Mouse (Mus musculus): ENCODE measurements around the gene Glra1. TPM values are rescaled to one million over a fixed set of nuclear protein-coding genes. Genes with fewer than 3 reads are reported as not detected.

Gene Glra1
- total RNA-seq, 2 experiments from 2014 or later: not detected

DNA sequence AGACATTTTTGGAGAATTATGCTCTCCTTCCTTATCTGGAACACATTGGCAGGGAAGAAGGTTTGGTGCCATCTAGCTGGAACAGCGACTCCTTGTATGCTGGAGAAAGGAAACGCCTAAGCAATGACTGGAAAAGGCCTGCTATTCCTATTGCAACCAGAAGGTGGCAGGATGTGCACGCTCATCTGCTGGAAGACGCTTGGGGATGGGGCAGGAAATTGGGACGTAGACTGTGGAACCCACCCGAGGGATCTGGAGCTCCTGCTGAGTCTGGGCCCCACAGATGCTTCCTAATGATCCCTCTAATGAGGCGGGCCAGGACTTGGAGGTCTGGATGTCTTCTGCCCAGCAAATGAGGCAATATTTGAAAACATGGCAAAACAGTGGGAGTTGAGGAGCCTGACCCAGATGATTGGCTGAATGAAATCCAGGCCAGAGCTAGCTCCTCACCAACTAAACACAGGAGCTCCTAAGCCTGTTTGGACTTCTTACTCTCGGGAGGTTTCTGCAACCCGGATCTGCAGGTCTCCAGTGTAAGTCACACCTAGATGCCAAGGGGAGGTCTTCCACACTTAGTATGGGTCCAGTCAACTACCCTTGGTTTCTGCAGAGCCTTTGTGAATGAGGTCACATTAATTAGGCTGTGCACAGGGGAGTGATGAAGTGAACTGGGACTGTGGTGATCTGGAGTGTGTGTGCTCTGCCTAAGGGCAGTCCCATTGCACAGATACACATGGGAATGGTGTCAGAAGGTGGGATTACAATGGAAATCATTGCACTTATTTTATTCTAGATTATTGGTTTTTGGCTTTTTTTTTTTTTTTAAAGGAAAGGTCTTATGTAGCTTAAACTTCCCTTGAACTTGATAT is 89.0 kb downstream of the Glra1 start:
- intact Hi-C loops (cut with DNase I): loop anchor here (5.0 kb wide), 1 partner anchor 473 kb away; no protein-coding TSS in a partner anchor
- peak in 1 of 2 experiments; percentile 12 for DNase-seq

DNA sequence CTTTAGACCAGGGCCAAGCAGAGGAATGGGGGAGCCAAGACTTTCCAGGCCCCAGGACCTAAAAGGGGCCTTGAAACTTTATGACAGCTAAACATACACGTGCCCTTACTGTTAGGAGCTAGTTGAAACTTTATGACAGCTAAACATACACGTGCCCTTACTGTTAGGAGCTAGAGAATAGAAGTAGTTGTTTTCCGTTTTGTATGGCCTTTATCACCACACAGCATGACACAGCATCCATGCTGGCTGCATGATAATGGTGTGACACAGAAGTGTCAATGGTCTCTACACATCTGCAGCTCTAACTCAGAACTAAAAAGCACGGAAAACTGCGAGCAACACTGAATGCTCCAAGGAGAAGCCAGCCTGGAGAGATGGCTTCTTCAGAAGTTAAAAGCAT is 90.3 kb downstream of the Glra1 start:
- DNase-seq: no peak
- intact Hi-C loops (cut with DNase I): loop anchor here (5.0 kb wide), 1 partner anchor 475 kb away; no protein-coding TSS in a partner anchor

GRCm38 (mm10) chr11:55511374-55511773 is 96.6 kb downstream of the Glra1 start:
- intact Hi-C loops (cut with DNase I): no loop called here
- DNase-seq: no peak

DNA sequence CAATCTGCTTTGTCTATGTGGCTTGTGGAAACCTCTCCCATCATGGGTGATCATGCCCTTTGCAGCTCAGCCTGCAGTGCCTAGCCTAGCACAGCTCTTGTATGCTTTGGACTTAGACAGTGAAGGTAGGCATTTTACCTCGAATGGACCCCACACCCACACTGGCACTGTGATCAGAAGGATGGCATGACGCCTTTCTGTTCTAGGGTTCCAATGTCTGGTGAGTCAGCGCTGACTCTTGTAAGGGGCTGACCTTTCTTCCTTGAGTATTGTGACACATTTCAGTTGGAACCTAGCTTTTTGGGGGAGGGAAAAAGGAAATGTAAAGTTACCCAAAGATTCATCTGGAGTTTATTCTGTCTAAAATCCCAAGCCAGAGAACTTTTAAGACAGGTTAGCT is 102.5 kb downstream of the Glra1 start:
- intact Hi-C loops (cut with DNase I): no loop called here
- DNase-seq: no peak

- no peak for DNase-seq
- intact Hi-C loops (cut with DNase I): no loop called here
These were observed 105.1 kb downstream of the Glra1 start for GRCm38 (mm10) chr11:55502886-55503285.

GRCm38 (mm10) chr11:55501955-55502531 is 106.0 kb downstream of the Glra1 start:
- intact Hi-C loops (cut with DNase I): no loop called here

GRCm38 (mm10) chr11:55497885-55498284 is 110.1 kb downstream of the Glra1 start:
- no peak for DNase-seq
- intact Hi-C loops (cut with DNase I): no loop called here

More at GRCm38 (mm10) chr11:55501955-55502531, 106.0 kb downstream of the Glra1 start:
- peak; percentile 31 to 42 for DNase-seq

DNA sequence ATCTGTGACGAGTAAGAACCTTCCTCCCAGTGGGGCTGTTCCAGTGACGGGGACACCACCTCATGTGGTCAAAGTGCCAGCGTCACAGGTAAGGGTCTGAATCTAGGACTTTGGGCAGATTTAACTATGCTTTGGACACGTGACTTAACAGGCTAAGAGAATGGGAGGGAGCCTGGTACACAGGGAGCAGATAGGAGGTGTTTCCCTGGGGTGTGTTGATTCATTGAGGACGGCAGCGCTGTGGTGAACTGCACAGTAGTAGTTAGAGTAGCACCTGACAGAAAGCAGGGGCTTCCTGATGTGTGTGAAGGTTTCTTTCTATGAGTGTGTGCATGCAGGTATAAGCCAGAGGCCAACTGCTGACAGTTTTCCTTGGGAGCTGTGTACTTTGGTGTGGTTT is 111.8 kb downstream of the Glra1 start:
- intact Hi-C loops (cut with DNase I): no loop called here
- no peak for DNase-seq

DNA sequence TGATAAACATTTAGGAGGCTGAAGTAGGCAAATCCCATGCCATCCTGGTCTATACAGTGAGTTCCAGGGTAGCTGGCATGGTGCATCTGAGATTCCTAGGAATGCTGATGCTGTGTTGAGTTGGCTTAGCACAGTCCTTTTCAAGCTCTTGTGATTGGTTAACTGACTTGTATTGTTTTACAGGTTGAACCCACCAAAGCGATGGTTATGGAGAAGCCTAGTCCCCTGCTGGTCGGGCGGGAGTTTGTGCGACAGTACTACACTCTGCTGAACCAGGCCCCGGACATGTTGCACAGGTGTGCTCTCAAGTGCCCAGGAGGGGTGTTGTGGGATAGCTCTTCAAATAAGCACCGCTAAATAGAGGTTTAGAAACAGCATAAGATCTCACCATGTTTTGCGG is 122.6 kb downstream of the Glra1 start:
- no peak for DNase-seq
- intact Hi-C loops (cut with DNase I): no loop called here

GRCm38 (mm10) chr11:55473219-55473618 is 134.8 kb downstream of the Glra1 start:
- DNase-seq: no peak
- intact Hi-C loops (cut with DNase I): no loop called here

- no peak for DNase-seq
- intact Hi-C loops (cut with DNase I): no loop called here
These were observed 136.5 kb downstream of the Glra1 start for GRCm38 (mm10) chr11:55471467-55471866.

- intact Hi-C loops (cut with DNase I): no loop called here
- DNase-seq: no peak
These were observed 137.2 kb downstream of the Glra1 start for GRCm38 (mm10) chr11:55470761-55471160.

DNA sequence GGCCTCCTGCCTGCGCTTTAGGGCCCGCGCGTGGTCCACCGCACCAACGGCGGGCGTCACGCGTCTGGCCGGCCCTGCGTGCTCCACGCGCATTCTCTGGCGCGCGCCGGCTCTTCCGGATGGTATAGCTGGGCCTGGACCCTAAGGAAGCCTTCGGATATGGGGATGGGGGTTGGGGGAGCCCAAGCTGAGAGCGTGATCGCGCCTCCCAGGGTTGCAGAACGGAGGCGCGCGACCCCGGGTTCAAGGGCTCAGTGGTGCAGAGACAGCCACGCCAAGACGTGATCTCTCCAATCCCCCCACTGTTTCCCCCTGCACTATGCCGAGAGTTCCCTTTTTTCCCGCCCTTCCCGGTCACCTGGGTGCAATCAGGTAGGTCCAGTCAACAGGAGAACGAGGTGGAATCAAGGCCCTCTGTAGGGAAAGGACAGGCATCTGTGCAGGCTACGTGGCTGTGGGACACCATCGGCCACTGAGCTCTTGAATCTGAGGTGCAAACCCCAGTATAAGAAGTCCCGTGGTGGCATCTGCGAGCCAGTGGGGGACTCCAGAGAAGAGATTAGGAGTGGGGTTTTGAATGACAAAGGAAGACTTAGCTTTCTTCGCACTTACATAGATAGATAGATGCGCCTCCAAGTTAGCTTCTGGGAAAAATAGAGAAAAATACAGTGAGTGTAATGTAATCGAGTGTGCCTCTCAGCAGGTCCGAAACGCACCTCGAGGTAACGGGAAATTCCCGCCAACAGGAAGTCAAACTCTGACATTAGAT is 137.9 kb downstream of the Glra1 start:
- DNase-seq: no peak
- intact Hi-C loops (cut with DNase I): no loop called here

GRCm38 (mm10) chr11:55469048-55469843 is 138.8 kb downstream of the Glra1 start, which contains the start of gene G3bp1:
Gene G3bp1 (plus strand): TSS chr11:55469685.
- peak; percentile 98 to 99 for DNase-seq
- intact Hi-C loops (cut with DNase I): no loop called here

DNA sequence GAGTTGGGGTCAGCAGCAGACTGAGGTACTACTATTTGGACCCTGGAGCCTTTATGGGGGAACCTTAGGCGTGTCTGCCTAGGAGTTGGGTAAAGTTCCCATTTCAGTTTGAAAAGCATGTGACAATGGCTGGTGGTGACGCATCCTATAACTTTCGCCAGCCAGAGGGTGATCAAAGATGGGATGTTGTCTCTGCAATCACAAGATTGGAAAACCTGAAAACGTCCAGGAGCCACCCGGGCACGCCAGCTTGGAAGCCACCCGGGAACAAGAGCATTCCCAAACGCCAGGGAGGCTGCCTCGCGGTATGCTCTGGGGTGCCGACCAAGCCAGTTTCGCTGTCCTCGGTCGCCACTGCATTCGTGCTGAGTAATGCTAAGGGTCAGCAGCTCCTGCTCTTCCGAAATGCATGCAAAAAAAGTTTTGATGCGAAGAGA is 139.4 kb downstream of the Glra1 start:
- no peak for DNase-seq
- intact Hi-C loops (cut with DNase I): no loop called here

GRCm38 (mm10) chr11:55468012-55468411 is 140.0 kb downstream of the Glra1 start:
- intact Hi-C loops (cut with DNase I): no loop called here
- no peak for DNase-seq

DNA sequence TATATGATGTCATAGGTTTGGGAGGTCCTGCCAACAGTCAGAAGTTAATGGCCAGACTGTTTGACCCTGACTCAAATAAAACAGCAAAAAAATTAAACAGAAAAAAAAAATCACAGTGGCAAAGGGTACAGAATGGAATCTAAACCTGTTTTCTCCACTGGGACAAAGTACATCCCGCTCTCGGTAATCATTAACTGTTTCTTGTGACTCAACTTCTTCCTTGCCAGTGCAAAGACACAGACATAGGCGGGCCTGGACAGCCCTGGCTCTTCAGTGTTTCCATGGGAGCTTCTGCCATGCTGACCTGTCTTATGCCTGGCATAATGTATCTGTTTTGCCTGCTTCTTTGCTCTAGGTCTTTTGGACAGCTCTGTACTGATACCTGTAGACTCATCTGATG is 142.8 kb downstream of the Glra1 start:
- DNase-seq: no peak

DNA sequence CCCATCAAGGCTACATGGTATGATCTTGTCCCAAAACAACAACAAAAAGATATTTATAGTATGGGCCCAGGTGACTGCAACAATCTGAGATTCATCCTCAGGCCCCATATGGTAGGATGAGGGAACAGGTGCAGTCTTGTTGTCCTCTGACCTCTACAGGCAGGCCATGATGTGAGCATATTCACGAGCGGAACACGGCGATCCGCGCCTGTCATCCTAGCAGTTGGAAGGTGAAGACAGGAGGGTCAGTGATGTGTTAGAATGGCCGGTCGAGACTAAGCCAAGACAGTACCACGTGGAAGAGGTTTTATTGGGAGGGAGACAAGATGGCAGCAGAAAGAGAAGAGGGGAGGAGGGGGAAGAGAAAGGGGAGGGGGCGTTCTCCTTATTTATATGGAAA is 143.3 kb downstream of the Glra1 start:
- intact Hi-C loops (cut with DNase I): no loop called here

More for the DNA sequence above, 142.8 kb downstream of the Glra1 start:
- intact Hi-C loops (cut with DNase I): no loop called here

More for the DNA sequence above, 143.3 kb downstream of the Glra1 start:
- no peak for DNase-seq

Data from gastrocnemius, postnatal 36 days (tissue).